Mouse (Mus musculus): Measurements from ENCODE around the gene Olfr763.

DNA sequence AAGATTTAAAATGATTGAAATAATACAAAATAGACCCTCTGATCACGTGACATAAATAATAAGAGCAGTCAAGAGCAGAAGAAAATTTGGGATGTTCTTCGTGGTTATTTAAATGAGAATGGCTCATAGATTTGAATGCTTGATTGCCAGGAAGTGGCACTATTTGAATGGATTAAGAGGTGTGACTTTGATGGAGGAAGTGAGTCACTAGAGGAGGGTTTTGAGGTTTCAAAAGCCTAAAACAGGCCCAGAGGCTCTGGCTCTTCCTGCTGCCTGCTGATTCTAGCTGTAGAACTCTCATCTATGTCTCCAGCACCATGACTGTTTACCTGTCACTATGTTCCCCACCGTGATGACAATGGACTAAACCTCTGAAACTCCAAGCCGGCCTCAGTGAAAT lies 37.8 kb upstream of the Olfr763 start:
- no peak for TF ChIP-seq POLR2A (IDR thresholded peaks at IDR 0.05; ENCODE audit: extremely low read depth, insufficient read depth, low read length)
- TF ChIP-seq CTCF (IDR thresholded peaks at IDR 0.05; ENCODE audit: low read depth, low read length): no peak

Data from liver, adult 2 months (tissue).